Mouse (Mus musculus) layer of hippocampus, postnatal 36 days (tissue): ENCODE data around the gene Marveld1. TPM values are rescaled to one million over a fixed set of nuclear protein-coding genes. Genes with fewer than 3 reads are reported as not detected.
A peak's percentile ranks its signal among the peaks of the same experiment; 100 is the strongest.

Experiments
- DNase-seq, 2 experiments: peaks; one replicate each; pipeline ENCODE4 v3.0.0; 2022
- total RNA-seq, 2 experiments: library from RNA; stranded (reverse); gene quantifications; 2 replicates each; pipeline ENCODE4 v1.2.3; 2021

Gene Marveld1
- total RNA-seq = 1 to 10 TPM; 5.5 to 7.1 TPM

GRCm38 (mm10) chr19:42147170-42147768, at the start of gene Marveld1:
Gene Marveld1 (plus strand): TSS chr19:42147400.
- peak in 1 of 2 experiments; percentile 34 for DNase-seq

- no peak for DNase-seq
These were observed 47.8 kb upstream of the Marveld1 start for GRCm38 (mm10) chr19:42099406-42099805.

GRCm38 (mm10) chr19:42104681-42105080, 42.5 kb upstream of the Marveld1 start:
- DNase-seq = no peak

GRCm38 (mm10) chr19:42115783-42116335, 31.3 kb upstream of the Marveld1 start:
- no peak for DNase-seq

- DNase-seq = no peak
These were observed 29.1 kb upstream of the Marveld1 start for GRCm38 (mm10) chr19:42118142-42118541.

GRCm38 (mm10) chr19:42118596-42118995, 28.6 kb upstream of the Marveld1 start:
- no peak for DNase-seq

- no peak for DNase-seq
These were observed 26.7 kb upstream of the Marveld1 start for GRCm38 (mm10) chr19:42120451-42120850.

- no peak for DNase-seq
These were observed 22.5 kb upstream of the Marveld1 start for GRCm38 (mm10) chr19:42124684-42125083.

- no peak for DNase-seq
These were observed 21.5 kb upstream of the Marveld1 start for GRCm38 (mm10) chr19:42125501-42126218.

- no peak for DNase-seq
These were observed 21.0 kb upstream of the Marveld1 start for GRCm38 (mm10) chr19:42126219-42126605.

GRCm38 (mm10) chr19:42127024-42127423, 20.2 kb upstream of the Marveld1 start:
- DNase-seq = no peak

- no peak for DNase-seq
These were observed 19.0 kb upstream of the Marveld1 start for GRCm38 (mm10) chr19:42128052-42128740.

GRCm38 (mm10) chr19:42128787-42129508, 18.3 kb upstream of the Marveld1 start, which contains the start of gene Avpi1:
Gene Avpi1 (minus strand): TSS chr19:42129059.
- DNase-seq = peak; percentile 96 to 97

- DNase-seq = no peak
These were observed 17.5 kb upstream of the Marveld1 start for GRCm38 (mm10) chr19:42129509-42130293.

- DNase-seq = no peak
These were observed 16.9 kb upstream of the Marveld1 start for GRCm38 (mm10) chr19:42130294-42130606.

GRCm38 (mm10) chr19:42131101-42131500, 16.1 kb upstream of the Marveld1 start:
- DNase-seq = no peak

GRCm38 (mm10) chr19:42135070-42135469, 12.1 kb upstream of the Marveld1 start:
- no peak for DNase-seq

- DNase-seq = no peak
These were observed 11.1 kb upstream of the Marveld1 start for GRCm38 (mm10) chr19:42136126-42136525.

- DNase-seq = no peak
These were observed 10.0 kb upstream of the Marveld1 start for GRCm38 (mm10) chr19:42137167-42137672.

- no peak for DNase-seq
These were observed 8.5 kb upstream of the Marveld1 start for GRCm38 (mm10) chr19:42138517-42139285.
